Mouse (Mus musculus) limb, embryonic 15.5 days (tissue): ENCODE measurements around the gene Paics. TPM values are rescaled to one million over a fixed set of nuclear protein-coding genes. Genes with fewer than 3 reads are reported as not detected.
A peak's percentile ranks its signal among the peaks of the same experiment; 100 is the strongest.
"Not testable (repeated sequence)": the region's sequence is repeated elsewhere in the genome, so short reads cannot be mapped to it uniquely, and the experiment has no call there.

Experiments
- ATAC-seq: fragments of 200-750 bp; cut with Nextera tagmentation; 2 replicates; pipeline ENCODE4 v1.8.0; 2017; ENCODE audit warnings: low read depth, moderate TSS enrichment; ENCODE audit not compliant: insufficient number of reproducible peaks, low FRiP score, low TSS enrichment
- H3K27ac ChIP-seq: fragments of 300-500 bp; sonication (generic); 2 replicates; pipeline ENCODE4 v1.5.1; 2015; ENCODE audit warnings: moderate library complexity, mild to moderate bottlenecking, inconsistent platforms
- H3K27me3 ChIP-seq: fragments of 300-500 bp; sonication (generic); 2 replicates; pipeline ENCODE4 v1.6.1; 2015; ENCODE audit warnings: inconsistent platforms
- H3K36me3 ChIP-seq: fragments of 300-500 bp; sonication (generic); 2 replicates; pipeline ENCODE4 v1.6.1; 2015; ENCODE audit warnings: inconsistent platforms
- H3K4me1 ChIP-seq: fragments of 300-500 bp; sonication (generic); 2 replicates; pipeline ENCODE4 v1.6.1; 2015; ENCODE audit warnings: inconsistent platforms
- H3K4me2 ChIP-seq: fragments of 300-500 bp; sonication (generic); 2 replicates; pipeline ENCODE4 v1.6.1; 2015; ENCODE audit warnings: mild to moderate bottlenecking, inconsistent platforms
- H3K4me3 ChIP-seq: fragments of 300-500 bp; sonication (generic); 2 replicates; pipeline ENCODE4 v1.5.1; 2015; ENCODE audit warnings: mild to moderate bottlenecking, inconsistent platforms
- H3K9ac ChIP-seq: fragments of 300-500 bp; sonication (generic); 2 replicates; pipeline ENCODE4 v1.6.1; 2015; ENCODE audit warnings: inconsistent platforms
- H3K9me3 ChIP-seq: fragments of 300-500 bp; sonication (generic); 2 replicates; pipeline ENCODE4 v1.6.1; 2016; ENCODE audit warnings: inconsistent platforms
- WGBS: fragments of 180-500 bp; shearing (Covaris S2); methylation state at CpG from one replicate; pipeline ENCODE4 v1.1.7; 2015; 5-methylcytosine and 5-hydroxymethylcytosine counted together
- polyA plus RNA-seq: library from polyadenylated mRNA; unstranded; fragments of >200 nt; fragmentation: Nextera tagmentation; extraction: Ambion mirVana; gene quantifications from 2 replicates; pipeline ENCODE4 v1.2.1, GENCODE M21; 2015

Paics gene
- polyA plus RNA-seq, 1 experiment from 2014 or later = 238 TPM

GRCm38 (mm10) chr5:76952112-76953040, 1.3 kb downstream of the Paics start:
- Histone ChIP-seq H3K27ac (peak overlapping the region; percentile 96), H3K4me2 (peak overlapping the region; percentile 85), H3K9me3 (no peaks in the 10 kb centered on the region), H3K27me3 (no peaks in the 10 kb centered on the region), H3K36me3 (peaks cover 20% of the 10 kb centered on the region), H3K9ac (peak overlapping the region; percentile 52), H3K4me3 (peak overlapping the region; percentile 72), H3K4me1 (peaks cover 19% of the 10 kb centered on the region; the same call in 1 of the 2 replicates)
- no peak for ATAC-seq
- WGBS = 10% methylated on average over 7 of the region's 7 CpGs

- Histone ChIP-seq H3K4me1 (peaks cover 19% of the 10 kb centered on the region; the same call in 1 of the 2 replicates), H3K36me3 (peaks cover 34% of the 10 kb centered on the region), H3K4me2 (no peak overlapping the region), H3K9me3 (no peaks in the 10 kb centered on the region), H3K9ac (no peak overlapping the region), H3K27ac (no peak overlapping the region), H3K27me3 (no peaks in the 10 kb centered on the region), H3K4me3 (no peak overlapping the region)
- no peak for ATAC-seq
- WGBS = 71% methylated on average over 3 of the region's 3 CpGs
Measured at GRCm38 (mm10) chr5:76953794-76954193, 2.7 kb downstream of the Paics start.

- ATAC-seq = no peak
- Histone ChIP-seq H3K27ac (peak overlapping the region; percentile 61), H3K9me3 (no peaks in the 10 kb centered on the region), H3K4me2 (no peak overlapping the region), H3K9ac (no peak overlapping the region), H3K27me3 (no peaks in the 10 kb centered on the region), H3K36me3 (peaks cover 39% of the 10 kb centered on the region), H3K4me1 (peaks cover 19% of the 10 kb centered on the region; the same call in 1 of the 2 replicates), H3K4me3 (no peak overlapping the region)
- WGBS = 77% methylated on average over 6 of the region's 6 CpGs
Measured at GRCm38 (mm10) chr5:76954271-76954900, 3.3 kb downstream of the Paics start.

GRCm38 (mm10) chr5:76955474-76955873, 4.4 kb downstream of the Paics start:
- Histone ChIP-seq H3K4me1 (peaks cover 12% of the 10 kb centered on the region; the same call in 1 of the 2 replicates), H3K4me3 (no peak overlapping the region), H3K9me3 (no peaks in the 10 kb centered on the region), H3K27me3 (no peaks in the 10 kb centered on the region), H3K36me3 (peaks cover 45% of the 10 kb centered on the region), H3K27ac (peak overlapping the region; percentile 61), H3K4me2 (no peak overlapping the region), H3K9ac (no peak overlapping the region)
- no peak for ATAC-seq
- WGBS = 80% methylated on average over 4 of the region's 4 CpGs

- Histone ChIP-seq H3K27ac (no peak overlapping the region), H3K9me3 (no peaks in the 10 kb centered on the region), H3K9ac (no peak overlapping the region), H3K4me1 (peaks cover 4% of the 10 kb centered on the region; the same call in 1 of the 2 replicates), H3K27me3 (no peaks in the 10 kb centered on the region), H3K36me3 (peaks cover 65% of the 10 kb centered on the region), H3K4me2 (no peak overlapping the region), H3K4me3 (no peak overlapping the region)
- 91% methylated on average over 1 of the region's 1 CpGs for WGBS
- no peak for ATAC-seq
Measured at GRCm38 (mm10) chr5:76957954-76958353, 6.8 kb downstream of the Paics start.

GRCm38 (mm10) chr5:76959587-76959986, 8.5 kb downstream of the Paics start:
- 68% methylated on average over 5 of the region's 5 CpGs for WGBS
- Histone ChIP-seq H3K27me3 (no peaks in the 10 kb centered on the region), H3K4me1 (no peaks in the 10 kb centered on the region), H3K4me3 (no peak overlapping the region), H3K27ac (no peak overlapping the region), H3K9ac (no peak overlapping the region), H3K9me3 (no peaks in the 10 kb centered on the region), H3K36me3 (peaks cover 76% of the 10 kb centered on the region), H3K4me2 (no peak overlapping the region)
- no peak for ATAC-seq

- peaks cover 79% of the 10 kb centered on the region for H3K36me3 ChIP-seq
- WGBS = 62% methylated on average over 11 of the region's 11 CpGs
- no peak overlapping the region for H3K9ac ChIP-seq
- no peak for ATAC-seq
- no peak overlapping the region for H3K4me2 ChIP-seq
- H3K27me3 ChIP-seq = no peaks in the 10 kb centered on the region
- H3K4me3 ChIP-seq = no peak overlapping the region
- no peaks in the 10 kb centered on the region for H3K9me3 ChIP-seq
- no peaks in the 10 kb centered on the region for H3K4me1 ChIP-seq
- no peak overlapping the region for H3K27ac ChIP-seq
Measured at GRCm38 (mm10) chr5:76962545-76962944, 11.4 kb downstream of the Paics start.

GRCm38 (mm10) chr5:76964651-76965050, 13.5 kb downstream of the Paics start:
- Histone ChIP-seq H3K4me2 (no peak overlapping the region), H3K36me3 (peaks cover 76% of the 10 kb centered on the region), H3K27ac (no peak overlapping the region), H3K9me3 (no peaks in the 10 kb centered on the region), H3K4me1 (no peaks in the 10 kb centered on the region), H3K9ac (no peak overlapping the region), H3K4me3 (no peak overlapping the region), H3K27me3 (no peaks in the 10 kb centered on the region)
- ATAC-seq = no peak
- WGBS = 87% methylated on average over 3 of the region's 3 CpGs

GRCm38 (mm10) chr5:76969250-76969649, 18.1 kb downstream of the Paics start:
- peaks cover 50% of the 10 kb centered on the region for H3K36me3 ChIP-seq
- no peak overlapping the region for H3K9ac ChIP-seq
- WGBS = 58% methylated on average over 5 of the region's 5 CpGs
- no peak overlapping the region for H3K4me3 ChIP-seq
- no peaks in the 10 kb centered on the region for H3K27me3 ChIP-seq
- no peaks in the 10 kb centered on the region for H3K9me3 ChIP-seq
- no peak overlapping the region for H3K4me2 ChIP-seq
- no peak for ATAC-seq
- H3K27ac ChIP-seq = no peak overlapping the region
- peaks cover 6% of the 10 kb centered on the region for H3K4me1 ChIP-seq

GRCm38 (mm10) chr5:76971115-76971514, 20.0 kb downstream of the Paics start:
- peaks cover 35% of the 10 kb centered on the region for H3K36me3 ChIP-seq
- H3K4me3 ChIP-seq, H3K27me3 ChIP-seq, ATAC-seq, H3K9me3 ChIP-seq, H3K9ac ChIP-seq, H3K4me2 ChIP-seq, H3K27ac ChIP-seq: not testable (repeated sequence)
- H3K4me1 ChIP-seq = peaks cover 12% of the 10 kb centered on the region
- 77% methylated on average over 1 of the region's 1 CpGs for WGBS

GRCm38 (mm10) chr5:76973488-76973887, 22.4 kb downstream of the Paics start:
- H3K27me3 ChIP-seq = no peaks in the 10 kb centered on the region
- H3K36me3 ChIP-seq = peaks cover 35% of the 10 kb centered on the region
- H3K4me3 ChIP-seq = peak overlapping the region; percentile 99
- H3K9ac ChIP-seq = no peak overlapping the region
- no peak overlapping the region for H3K27ac ChIP-seq
- H3K4me2 ChIP-seq = peak overlapping the region; percentile 77; the same call in 1 of the 2 replicates
- no peak for ATAC-seq
- no peaks in the 10 kb centered on the region for H3K9me3 ChIP-seq
- 59% methylated on average over 3 of the region's 3 CpGs for WGBS
- peaks cover 12% of the 10 kb centered on the region for H3K4me1 ChIP-seq

GRCm38 (mm10) chr5:76974207-76974553, 23.1 kb downstream of the Paics start:
- 2% methylated on average over 17 of the region's 17 CpGs for WGBS
- Histone ChIP-seq H3K27ac (peak overlapping the region; percentile 93), H3K4me1 (peaks cover 12% of the 10 kb centered on the region), H3K4me3 (peak overlapping the region; percentile 99), H3K4me2 (peak overlapping the region; percentile 77), H3K9ac (peak overlapping the region; percentile 88), H3K36me3 (peaks cover 34% of the 10 kb centered on the region), H3K9me3 (no peaks in the 10 kb centered on the region), H3K27me3 (no peaks in the 10 kb centered on the region)
- peak; percentile 8; the same call in 1 of the 2 replicates for ATAC-seq
